Mouse (Mus musculus): ENCODE results near the gene Tbc1d14.

Gene Tbc1d14

GRCm38 (mm10) chr5:36593176-36593575, at the start of gene Tbc1d14:
Tbc1d14 (minus strand) TSS chr5:36593276.
- no peak for DNase-seq (ENCODE audit: low read depth)

- DNase-seq (ENCODE audit: low read depth), result no peak
Observed at GRCm38 (mm10) chr5:36625612-36626011, 32.5 kb upstream of the Tbc1d14 start.

GRCm38 (mm10) chr5:36623670-36624069, 30.6 kb upstream of the Tbc1d14 start:
- DNase-seq (ENCODE audit: low read depth), result no peak

- DNase-seq (ENCODE audit: low read depth), result no peak
Observed at GRCm38 (mm10) chr5:36621058-36621449, 28.0 kb upstream of the Tbc1d14 start.

GRCm38 (mm10) chr5:36620409-36621057, 27.5 kb upstream of the Tbc1d14 start:
- DNase-seq (ENCODE audit: low read depth), result peak; percentile 50

- no peak for DNase-seq (ENCODE audit: low read depth)
Observed at GRCm38 (mm10) chr5:36618890-36619289, 25.8 kb upstream of the Tbc1d14 start.

- no peak for DNase-seq (ENCODE audit: low read depth)
Observed at GRCm38 (mm10) chr5:36618356-36618755, 25.3 kb upstream of the Tbc1d14 start.

- DNase-seq (ENCODE audit: low read depth), result no peak
Observed at GRCm38 (mm10) chr5:36614124-36614523, 21.0 kb upstream of the Tbc1d14 start.

- no peak for DNase-seq (ENCODE audit: low read depth)
Observed at GRCm38 (mm10) chr5:36608939-36609499, 15.9 kb upstream of the Tbc1d14 start.

GRCm38 (mm10) chr5:36603031-36603430, 10.0 kb upstream of the Tbc1d14 start:
- DNase-seq (ENCODE audit: low read depth), result no peak

GRCm38 (mm10) chr5:36602028-36602427, 9.0 kb upstream of the Tbc1d14 start:
- no peak for DNase-seq (ENCODE audit: low read depth)

- no peak for DNase-seq (ENCODE audit: low read depth)
Observed at GRCm38 (mm10) chr5:36601492-36601891, 8.4 kb upstream of the Tbc1d14 start.

- no peak for DNase-seq (ENCODE audit: low read depth)
Observed at GRCm38 (mm10) chr5:36598883-36599282, 5.8 kb upstream of the Tbc1d14 start.

GRCm38 (mm10) chr5:36597653-36598052, 4.6 kb upstream of the Tbc1d14 start:
- DNase-seq (ENCODE audit: low read depth), result no peak

- no peak for DNase-seq (ENCODE audit: low read depth)
Observed at GRCm38 (mm10) chr5:36596225-36596624, 3.1 kb upstream of the Tbc1d14 start.

- DNase-seq (ENCODE audit: low read depth), result no peak
Observed at GRCm38 (mm10) chr5:36595115-36595514, 2.0 kb upstream of the Tbc1d14 start.

- no peak for DNase-seq (ENCODE audit: low read depth)
Observed at GRCm38 (mm10) chr5:36594344-36594743, 1.3 kb upstream of the Tbc1d14 start.

GRCm38 (mm10) chr5:36590499-36590920, 2.6 kb downstream of the Tbc1d14 start:
- no peak for DNase-seq (ENCODE audit: low read depth)

- peak; percentile 19 for DNase-seq (ENCODE audit: low read depth)
Observed at GRCm38 (mm10) chr5:36584299-36584698, 8.8 kb downstream of the Tbc1d14 start.

GRCm38 (mm10) chr5:36581924-36582642, 11.0 kb downstream of the Tbc1d14 start:
- peak; percentile 98 for DNase-seq (ENCODE audit: low read depth)

GRCm38 (mm10) chr5:36581259-36581923, 11.7 kb downstream of the Tbc1d14 start:
- no peak for DNase-seq (ENCODE audit: low read depth)

GRCm38 (mm10) chr5:36579967-36580366, 13.1 kb downstream of the Tbc1d14 start:
- no peak for DNase-seq (ENCODE audit: low read depth)

- no peak for DNase-seq (ENCODE audit: low read depth)
Observed at GRCm38 (mm10) chr5:36578982-36579381, 14.1 kb downstream of the Tbc1d14 start.

Data from c-Kit-positive CD71-negative TER-119-negative erythroid progenitor cells, embryonic 14.5 days (primary cell).